Mouse (Mus musculus) CH12.LX (cell line): ENCODE measurements at regions not wholly inside any gene's neighbourhood (a gene's known extent, or its start where the extent isn't known, plus 50 kb on each side); places are given as distances from the start of the nearest gene placed in this dataset.

Experiments used
- CTCF ChIP-seq, 2 experiments: IDR thresholded peaks in 1 of 2; conservative IDR thresholded peaks in 1 of 2; 2 replicates each; pipeline ENCODE4 v1.5.1; 2011 to 2012; ENCODE audit warnings: low read depth in 2 of 2, low read length in 2 of 2, improper control_type of control experiment in 1 of 2, inconsistent platforms in 1 of 2, mild to moderate bottlenecking in 1 of 2, moderate library complexity in 1 of 2
- ETS1 ChIP-seq: conservative IDR thresholded peaks from 2 replicates; pipeline ENCODE4 v1.6.1; 2012; ENCODE audit warnings: low read depth, mild to moderate bottlenecking, inconsistent platforms, low read length, improper control_type of control experiment, moderate library complexity
- MAFK ChIP-seq: IDR thresholded peaks from 2 replicates; pipeline ENCODE4 v1.6.1; 2011; ENCODE audit warnings: low read length, improper control_type of control experiment; ENCODE audit not compliant: insufficient replicate concordance
- ZC3H11A ChIP-seq: IDR thresholded peaks from 2 replicates; pipeline ENCODE4 v1.6.1; 2012; ENCODE audit warnings: low read depth, mild to moderate bottlenecking, inconsistent platforms, low read length, improper control_type of control experiment

- TF ChIP-seq ETS1 = no peak
- TF ChIP-seq MAFK = no peak
- TF ChIP-seq ZC3H11A = no peak
- no peak for TF ChIP-seq CTCF (conservative IDR thresholded peaks at IDR 0.05 in 1 of 2, IDR thresholded peaks at IDR 0.05 in 1 of 2; ENCODE audit: low read depth in 2 of 2, low read length in 2 of 2)
Observed at GRCm38 (mm10) chr12:12723724-12724487, 217.8 kb downstream of the Mycn start.
